Mouse (Mus musculus): ENCODE results near the gene Foxs1. TPM values are rescaled to one million over a fixed set of nuclear protein-coding genes. Genes with fewer than 3 reads are reported as not detected.

Gene Foxs1
- not detected in 4 replicates for total RNA-seq (2023; ENCODE audit: inconsistent age)

DNA sequence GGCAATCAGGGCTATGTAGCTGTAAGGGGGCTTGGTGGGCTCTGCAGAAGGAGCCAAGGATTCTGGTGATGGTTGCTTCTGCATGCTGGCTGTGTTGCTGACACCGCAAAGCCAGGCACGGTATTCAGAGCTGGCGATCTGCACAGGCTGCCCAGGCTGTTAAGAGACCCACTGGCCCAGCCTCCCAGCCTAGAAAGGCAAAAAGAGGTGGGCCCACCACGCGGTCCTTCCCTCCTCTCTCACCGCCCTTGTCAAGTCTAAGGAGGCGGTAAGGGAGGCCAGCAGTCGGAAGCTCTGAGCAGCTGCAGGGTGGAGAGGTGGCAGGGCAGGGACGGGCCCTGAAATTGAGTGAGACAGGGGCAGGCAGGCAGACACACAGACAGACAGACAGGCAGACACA, at the start of gene Foxs1:
Gene Foxs1 (minus strand): TSS at position 161 of the 400 bp plus-strand sequence.

DNA sequence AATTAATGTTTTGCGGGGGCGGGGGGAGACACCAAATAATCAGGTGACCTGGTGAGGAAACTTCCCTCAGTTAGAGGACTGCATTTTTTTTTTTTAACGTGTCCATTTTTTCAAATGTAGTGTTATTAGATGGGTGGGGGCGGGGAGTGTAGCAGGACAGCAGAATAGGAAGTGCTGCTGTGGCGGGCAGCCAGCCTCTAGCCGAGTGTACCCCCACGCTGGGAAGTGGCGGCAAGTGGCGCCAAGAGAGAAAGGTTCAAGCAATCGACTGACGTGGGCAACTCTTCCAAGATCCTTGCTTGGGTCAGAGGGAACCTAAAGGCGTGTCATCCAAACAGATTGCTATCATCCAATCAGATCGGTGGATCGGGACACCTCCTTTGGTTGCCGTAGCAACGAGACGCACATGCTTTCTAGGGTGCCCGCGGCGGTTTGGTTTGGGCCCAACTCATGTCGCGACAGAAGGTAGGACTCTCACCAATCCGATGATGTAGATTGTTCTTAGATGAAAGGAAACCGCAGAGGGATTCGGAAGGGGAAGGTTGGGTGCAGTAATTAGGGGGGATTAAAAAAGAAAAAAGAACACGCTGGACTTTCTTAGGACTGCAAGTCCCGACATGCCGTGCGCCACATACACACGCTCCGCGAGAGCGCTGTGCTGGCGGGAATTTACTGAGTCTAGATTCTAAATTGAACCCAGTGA, 29.2 kb upstream of the Foxs1 start, which contains the start of gene Ttll9:
Gene Ttll9 (plus strand): TSS at position 395 of the 703 bp plus-strand sequence.

DNA sequence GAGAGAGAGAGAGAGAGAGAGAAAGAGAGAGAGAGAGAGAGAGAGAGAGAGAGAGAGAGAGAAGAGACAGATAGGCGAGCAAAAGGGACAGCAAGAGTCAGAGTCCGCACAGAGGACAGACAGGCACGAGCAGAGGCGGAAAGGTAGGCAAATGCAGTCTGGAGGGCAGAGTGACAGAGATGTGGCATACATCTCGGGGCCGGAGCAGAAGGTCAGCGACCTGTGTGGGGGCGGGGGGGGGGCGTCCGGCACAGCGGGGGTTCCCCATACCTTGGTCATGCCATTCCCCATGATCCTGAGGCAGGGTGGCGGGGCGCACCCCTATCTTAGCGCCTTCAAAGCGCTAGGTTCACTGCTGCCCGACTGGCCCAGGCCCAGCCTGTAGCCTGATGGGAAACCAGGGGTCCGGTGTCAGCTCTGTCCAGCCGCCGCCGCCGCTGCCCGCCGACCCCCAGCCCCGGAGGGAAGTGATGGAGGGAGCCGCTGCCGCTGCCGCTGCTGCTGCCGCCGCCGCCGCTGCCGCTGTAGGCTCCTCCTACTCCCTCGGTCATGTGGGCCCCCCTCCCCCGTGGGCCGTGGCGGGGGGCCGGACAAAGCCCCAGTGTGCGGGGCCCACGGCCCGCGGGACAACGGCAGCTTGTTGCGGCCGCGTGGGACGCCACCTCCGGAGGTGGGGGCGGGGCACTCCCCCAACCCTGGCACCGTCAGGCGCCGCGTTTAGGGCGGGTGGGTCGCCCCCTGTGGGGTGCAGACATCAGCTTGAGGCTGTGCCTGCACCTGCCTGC, 18.2 kb upstream of the Foxs1 start, which contains the start of gene Dusp15:
Gene Dusp15 (minus strand): TSS at position 634 of the 785 bp plus-strand sequence.

DNA sequence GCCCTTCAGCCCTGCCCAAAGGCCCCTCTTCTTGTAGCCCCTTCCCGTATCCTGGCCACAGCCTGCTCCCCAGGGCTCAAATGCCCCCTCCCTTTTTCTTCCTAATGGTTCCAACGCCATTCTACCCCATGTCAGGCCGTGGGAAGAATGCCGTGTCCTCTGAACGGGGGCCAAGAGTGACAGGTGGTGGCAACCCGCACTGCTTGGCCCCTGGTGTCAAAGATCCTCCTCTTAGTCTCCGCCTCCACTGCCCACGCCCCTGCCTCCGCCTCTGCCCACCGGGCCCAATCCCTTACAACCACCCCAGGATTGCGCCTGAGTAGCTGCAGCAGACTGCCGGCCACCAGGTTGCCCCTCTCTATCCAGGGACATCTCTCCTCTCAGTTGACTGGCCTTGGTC, 22.0 kb downstream of the Foxs1 start, which contains the start of gene Mylk2:
Gene Mylk2 (plus strand): TSS at position 322 of the 400 bp plus-strand sequence.

Other genes starting within 250 kb of the Foxs1 start
- gene Mcts2, start 246.2 kb downstream of the Foxs1 start, total RNA-seq (2023; ENCODE audit: inconsistent age): 17.9 to 23.9 TPM (median 20.3 TPM) in 4 replicates
- gene Id1, start 197.0 kb downstream of the Foxs1 start, total RNA-seq (2023; ENCODE audit: inconsistent age): 0.51 to 0.61 TPM (median 0.57 TPM) in 3 of 4 replicates, not detected in the other
- not detected in 4 replicates for gene Cox4i2, start 179.0 kb downstream of the Foxs1 start, total RNA-seq (2023; ENCODE audit: inconsistent age)
- 8.4 to 9.1 TPM (median 8.9 TPM) in 4 replicates for gene Bcl2l1, start 101.5 kb downstream of the Foxs1 start, total RNA-seq (2023; ENCODE audit: inconsistent age)
- gene Tpx2, start 85.2 kb downstream of the Foxs1 start, total RNA-seq (2023; ENCODE audit: inconsistent age): 1.9 to 3.5 TPM (median 2.4 TPM) in 4 replicates
- gene Mylk2, start 21.9 kb downstream of the Foxs1 start, total RNA-seq (2023; ENCODE audit: inconsistent age): not detected in 4 replicates
- not detected in 4 replicates for gene Dusp15, start 18.5 kb upstream of the Foxs1 start, total RNA-seq (2023; ENCODE audit: inconsistent age)
- not detected in 4 replicates for gene Ttll9, start 29.3 kb upstream of the Foxs1 start, total RNA-seq (2023; ENCODE audit: inconsistent age)
- 47.8 to 66.6 TPM (median 54.0 TPM) in 4 replicates for gene Pdrg1, start 82.2 kb upstream of the Foxs1 start, total RNA-seq (2023; ENCODE audit: inconsistent age)
- gene Xkr7, start 98.6 kb upstream of the Foxs1 start, total RNA-seq (2023; ENCODE audit: inconsistent age): not detected in 4 replicates
- not detected in 4 replicates for gene Ccm2l, start 132.7 kb upstream of the Foxs1 start, total RNA-seq (2023; ENCODE audit: inconsistent age)
- gene Hck, start 175.3 kb upstream of the Foxs1 start, total RNA-seq (2023; ENCODE audit: inconsistent age): 141 to 170 TPM (median 156 TPM) in 4 replicates
- gene Tm9sf4, start 228.1 kb upstream of the Foxs1 start, total RNA-seq (2023; ENCODE audit: inconsistent age): 70.9 to 97.2 TPM (median 87.3 TPM) in 4 replicates

Measured in B cell, adult (primary cell).